Mouse (Mus musculus) intestine, postnatal 0 days (tissue): ENCODE measurements around the gene Hacl1. TPM values are rescaled to one million over a fixed set of nuclear protein-coding genes. Genes with fewer than 3 reads are reported as not detected.

Experiments used
- ATAC-seq: fragments of 200-750 bp; cut with Nextera tagmentation; 2 replicates; pipeline ENCODE4 v1.8.0; 2017; ENCODE audit warnings: mild to moderate bottlenecking, moderate TSS enrichment, moderate library complexity
- H3K27ac ChIP-seq: fragments of 300-500 bp; sonication (generic); 2 replicates; pipeline ENCODE4 v1.5.1; 2014; ENCODE audit warnings: mild to moderate bottlenecking, low read depth, low read length, moderate library complexity
- H3K27me3 ChIP-seq: fragments of 300-500 bp; sonication (generic); replicated peaks from 2 replicates; pipeline ENCODE4 v1.6.1; 2014; ENCODE audit warnings: low read length, mixed read lengths; ENCODE audit not compliant: control insufficient read depth, insufficient read depth
- H3K36me3 ChIP-seq: fragments of 300-500 bp; sonication (generic); 2 replicates; pipeline ENCODE4 v1.6.1; 2014; ENCODE audit warnings: mild to moderate bottlenecking, moderate library complexity; ENCODE audit not compliant: control insufficient read depth, insufficient read depth
- H3K4me1 ChIP-seq: fragments of 300-500 bp; sonication (generic); replicated peaks from 2 replicates; pipeline ENCODE4 v1.6.1; 2014; ENCODE audit warnings: antibody characterized with exemption, low read length, mixed read lengths; ENCODE audit not compliant: control insufficient read depth, insufficient read depth
- H3K4me2 ChIP-seq: fragments of 300-500 bp; sonication (generic); replicated peaks from 2 replicates; pipeline ENCODE4 v1.6.1; 2014; ENCODE audit warnings: low read depth, mild to moderate bottlenecking, moderate library complexity
- H3K4me3 ChIP-seq: fragments of 300-500 bp; sonication (generic); 2 replicates; pipeline ENCODE4 v1.5.1; 2014; ENCODE audit warnings: low read depth, low read length
- H3K9ac ChIP-seq: fragments of 300-500 bp; sonication (generic); 2 replicates; pipeline ENCODE4 v1.6.1; 2014; ENCODE audit warnings: mild to moderate bottlenecking, low read depth, low read length
- H3K9me3 ChIP-seq: fragments of 300-500 bp; sonication (generic); 2 replicates; pipeline ENCODE4 v1.6.1; 2016; ENCODE audit warnings: mixed run types; ENCODE audit not compliant: control insufficient read depth
- CTCF ChIP-seq: sonication (generic); IDR thresholded peaks from 2 replicates; pipeline ENCODE4 v1.5.1; 2016; ENCODE audit warnings: low read depth, mild to moderate bottlenecking, control low read depth, antibody characterized with exemption, moderate library complexity
- WGBS: fragments of 180-500 bp; shearing (Covaris S2); extraction: QIAGEN DNeasy Blood & Tissue Kit; methylation state at CpG from one replicate; pipeline ENCODE4 v1.1.7; 2014; 5-methylcytosine and 5-hydroxymethylcytosine counted together
- polyA plus RNA-seq: library from polyadenylated mRNA; unstranded; fragments of >200 nt; fragmentation: Nextera tagmentation; extraction: Ambion mirVana; gene quantifications from 2 replicates; pipeline ENCODE4 v1.2.1, GENCODE M21; 2015

Hacl1 gene
- polyA plus RNA-seq, 1 experiment from 2014 or later: 35.5 TPM

DNA sequence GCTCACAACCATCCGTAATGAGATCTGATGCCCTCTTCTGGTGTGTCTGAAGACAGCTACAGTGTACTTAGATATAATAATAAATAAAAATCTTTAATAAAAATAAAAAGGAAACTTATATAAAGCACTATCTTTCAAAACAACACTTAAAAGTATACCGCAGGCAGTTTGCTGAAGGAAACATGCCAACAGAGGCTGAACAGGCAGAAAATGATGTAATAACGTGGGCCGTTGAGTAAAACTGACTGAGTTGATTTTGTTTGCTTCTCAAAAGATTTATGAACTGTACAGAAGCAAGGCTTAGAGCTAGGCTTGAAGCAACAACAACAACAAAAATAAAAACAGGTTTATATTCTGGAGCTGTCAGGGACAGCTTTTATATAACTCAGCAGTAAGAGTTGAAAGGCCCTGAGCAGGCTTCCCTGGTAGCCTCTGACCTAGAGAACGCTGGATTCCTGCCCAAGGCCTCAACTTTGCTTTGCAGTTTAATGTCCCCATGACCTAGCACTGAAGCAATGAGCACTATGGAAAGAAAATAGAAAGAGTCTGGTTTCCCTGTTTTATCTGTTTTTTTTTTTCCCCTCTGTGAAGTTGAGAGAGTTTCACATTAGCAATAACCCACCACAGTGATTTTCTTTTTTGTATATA lies 3.2 kb upstream of the Hacl1 start:
- Histone ChIP-seq H3K9ac (no peak overlapping the region), H3K4me3 (no peak overlapping the region), H3K4me1 (peaks cover 3% of the 10 kb centered on the region; the same call in 1 of the 2 replicates), H3K9me3 (no peaks in the 10 kb centered on the region), H3K4me2 (no peak overlapping the region), H3K27ac (peak overlapping the region; percentile 80), H3K27me3 (no peaks in the 10 kb centered on the region), H3K36me3 (no peaks in the 10 kb centered on the region)
- WGBS: 61% methylated on average over 5 of the region's 5 CpGs
- TF ChIP-seq CTCF: no peak
- no peak for ATAC-seq

DNA sequence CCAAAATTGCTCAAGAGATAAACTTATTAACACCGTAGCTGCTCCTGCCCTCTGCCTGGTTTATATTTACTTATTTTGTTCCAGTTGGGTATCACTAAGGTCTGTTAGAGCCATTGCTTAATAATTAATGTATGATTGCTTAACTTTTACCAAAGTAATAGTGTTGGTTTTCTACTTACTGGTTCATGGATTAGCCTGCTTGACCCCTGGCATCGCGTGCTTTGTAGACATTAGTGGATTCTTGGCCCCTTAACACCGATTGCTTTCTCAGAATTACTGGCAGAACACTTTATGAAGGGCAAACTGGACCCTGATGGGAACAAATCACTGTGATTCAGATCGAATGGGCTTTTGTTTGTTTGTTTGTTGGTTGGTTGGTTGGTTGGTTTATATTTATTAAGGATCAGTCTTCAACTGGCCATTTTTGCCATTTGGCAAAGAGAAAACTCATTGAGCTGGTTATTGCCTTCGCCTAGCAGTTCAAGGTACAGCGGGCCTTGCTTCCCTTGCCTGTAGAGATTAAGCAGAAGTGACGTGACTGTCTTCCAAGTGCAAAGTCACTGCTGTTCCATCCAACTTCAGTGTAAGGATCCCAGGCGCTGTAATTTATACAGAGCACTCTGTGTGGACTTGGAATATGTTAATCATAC lies 545 bp upstream of the Hacl1 start:
- Histone ChIP-seq H3K4me2 (peak overlapping the region; percentile 88), H3K36me3 (no peaks in the 10 kb centered on the region), H3K27me3 (no peaks in the 10 kb centered on the region), H3K9me3 (no peaks in the 10 kb centered on the region), H3K27ac (peak overlapping the region; percentile 84), H3K9ac (peak overlapping the region; percentile 63; the same call in 1 of the 2 replicates), H3K4me1 (peaks cover 3% of the 10 kb centered on the region; the same call in 1 of the 2 replicates), H3K4me3 (peak overlapping the region; percentile 64)
- 40% methylated on average over 9 of the region's 9 CpGs for WGBS
- no peak for TF ChIP-seq CTCF
- peak; percentile 29 for ATAC-seq

DNA sequence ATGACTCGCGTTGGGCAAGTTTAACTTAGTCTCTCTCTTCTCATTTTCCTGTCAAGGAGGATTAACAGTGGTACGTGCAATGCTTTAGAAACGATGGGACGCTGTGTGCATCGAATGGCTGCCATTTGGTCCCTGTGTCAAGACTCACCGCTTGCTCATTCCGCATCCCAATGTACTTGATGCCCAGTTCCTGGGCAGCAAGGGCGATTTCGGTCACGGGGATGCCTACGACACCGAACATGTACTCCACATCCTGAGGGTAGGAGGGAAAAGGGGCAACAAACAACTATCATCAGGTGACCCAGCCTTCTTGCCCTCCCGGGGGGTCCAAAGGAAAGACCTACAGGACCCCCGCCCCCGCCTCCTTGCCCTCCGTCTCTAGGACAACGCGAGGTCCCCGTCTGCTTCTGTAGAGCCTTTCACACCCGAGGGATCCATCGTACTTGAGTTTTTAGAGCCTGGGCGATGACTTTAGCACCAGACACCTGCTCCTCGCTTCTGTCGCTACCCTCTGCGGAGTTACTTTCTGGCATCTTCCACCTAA lies 668 bp downstream of the Hacl1 start, which contains the start of gene Gm49387:
Gm49387 (minus strand) TSS at position 533 of the 544 bp plus-strand sequence.
- no peaks in the 10 kb centered on the region for H3K9me3 ChIP-seq
- peak within 1 kb of the TSS; percentile 64 for H3K4me3 ChIP-seq
- no peak for TF ChIP-seq CTCF
- no peaks in the 10 kb centered on the region for H3K36me3 ChIP-seq
- no peak for ATAC-seq
- H3K9ac ChIP-seq: peak within 1 kb of the TSS; percentile 63
- H3K27me3 ChIP-seq: no peaks in the 10 kb centered on the region
- peak within 1 kb of the TSS; percentile 88 for H3K4me2 ChIP-seq
- 2% methylated on average over 26 of the region's 26 CpGs for WGBS
- H3K4me1 ChIP-seq: peaks cover 3% of the 10 kb centered on the region; the same call in 1 of the 2 replicates
- peak within 1 kb of the TSS; percentile 84 for H3K27ac ChIP-seq

DNA sequence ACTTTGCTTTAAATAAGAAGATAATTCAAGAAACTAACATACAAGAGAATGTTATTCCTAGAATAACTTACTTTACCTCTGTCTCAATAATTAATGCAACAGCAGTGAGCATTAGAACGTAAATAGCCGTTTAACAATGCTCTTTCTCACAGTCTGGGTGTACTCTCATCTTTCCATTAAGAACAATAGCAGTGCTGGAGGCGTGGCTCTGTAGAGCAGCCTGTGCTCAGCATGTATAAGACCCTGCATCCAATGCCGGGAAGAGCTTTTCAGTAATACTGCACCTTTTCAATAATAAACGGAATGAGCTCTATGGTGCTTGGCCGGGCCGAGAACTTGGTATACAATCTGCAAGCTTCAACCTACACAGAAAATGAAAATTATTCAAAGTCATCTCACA lies 10.4 kb downstream of the Hacl1 start:
- WGBS: 81% methylated on average over 7 of the region's 7 CpGs
- Histone ChIP-seq H3K36me3 (peaks cover 8% of the 10 kb centered on the region; the same call in 1 of the 2 replicates), H3K4me2 (no peak overlapping the region), H3K4me1 (no peaks in the 10 kb centered on the region), H3K9me3 (no peaks in the 10 kb centered on the region), H3K27ac (no peak overlapping the region), H3K9ac (no peak overlapping the region), H3K4me3 (no peak overlapping the region), H3K27me3 (no peaks in the 10 kb centered on the region)
- TF ChIP-seq CTCF: no peak
- no peak for ATAC-seq

DNA sequence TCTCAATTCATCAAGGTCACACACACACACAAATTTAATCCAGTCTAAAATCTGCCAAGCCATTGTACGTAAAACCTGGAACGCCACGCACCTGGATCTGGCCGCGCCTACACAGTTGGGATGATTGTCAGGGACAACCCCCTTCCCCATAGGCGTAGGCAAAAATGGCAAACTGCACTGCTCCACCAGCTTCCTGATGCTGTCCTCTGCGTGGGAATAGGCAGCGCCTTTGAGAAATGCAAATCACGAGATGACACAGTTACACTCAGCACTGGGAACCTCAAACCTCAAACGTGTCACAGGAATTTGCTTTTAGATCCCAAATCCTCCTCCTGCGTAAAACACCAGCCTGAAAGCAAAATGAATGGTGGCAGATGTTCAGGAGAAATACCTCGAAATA lies 18.3 kb downstream of the Hacl1 start:
- peaks cover 13% of the 10 kb centered on the region; the same call in 1 of the 2 replicates for H3K36me3 ChIP-seq
- H3K4me1 ChIP-seq: no peaks in the 10 kb centered on the region
- no peak overlapping the region for H3K9ac ChIP-seq
- no peak overlapping the region for H3K4me2 ChIP-seq
- ATAC-seq: no peak
- H3K4me3 ChIP-seq: no peak overlapping the region
- no peak for TF ChIP-seq CTCF
- H3K9me3 ChIP-seq: no peaks in the 10 kb centered on the region
- WGBS: 87% methylated on average over 12 of the region's 12 CpGs
- no peaks in the 10 kb centered on the region for H3K27me3 ChIP-seq
- no peak overlapping the region for H3K27ac ChIP-seq

DNA sequence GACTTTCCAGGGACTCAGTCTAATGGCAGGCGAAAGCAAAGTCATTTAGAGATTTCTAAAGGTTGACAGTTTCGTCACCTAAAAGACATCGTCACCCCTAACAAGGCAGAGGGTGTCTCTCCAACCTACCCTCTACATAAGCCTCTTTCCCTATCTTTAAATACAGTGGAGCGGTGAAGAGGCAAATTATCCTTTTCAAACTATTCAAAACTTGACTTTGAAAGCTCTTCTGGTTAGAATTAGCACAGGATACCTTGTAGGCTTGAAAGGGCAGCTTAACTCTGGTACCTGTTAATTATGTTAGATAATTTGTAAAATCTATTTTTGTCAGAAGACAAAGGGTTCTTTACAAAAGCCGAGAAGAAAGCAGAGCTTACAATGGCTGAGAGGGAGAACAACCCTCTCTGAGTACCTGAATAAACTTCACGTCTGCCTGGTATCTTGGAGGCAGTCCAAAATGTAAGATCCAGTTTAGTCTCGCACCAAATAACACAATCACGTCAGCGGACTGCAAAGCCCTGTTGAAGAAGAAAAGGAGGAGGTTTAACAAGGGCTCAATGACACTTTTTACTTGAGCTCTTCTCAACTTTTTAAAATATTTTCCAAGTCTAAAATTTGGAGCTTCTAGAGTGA lies 20.4 kb downstream of the Hacl1 start:
- no peak overlapping the region for H3K9ac ChIP-seq
- no peaks in the 10 kb centered on the region for H3K27me3 ChIP-seq
- peaks cover 10% of the 10 kb centered on the region; the same call in 1 of the 2 replicates for H3K36me3 ChIP-seq
- H3K4me1 ChIP-seq: no peaks in the 10 kb centered on the region
- no peak overlapping the region for H3K4me3 ChIP-seq
- no peak for TF ChIP-seq CTCF
- H3K27ac ChIP-seq: no peak overlapping the region
- no peak for ATAC-seq
- H3K4me2 ChIP-seq: no peak overlapping the region
- 75% methylated on average over 9 of the region's 9 CpGs for WGBS
- H3K9me3 ChIP-seq: no peaks in the 10 kb centered on the region
